Mouse (Mus musculus): ENCODE results near the gene Nox3.

DNA sequence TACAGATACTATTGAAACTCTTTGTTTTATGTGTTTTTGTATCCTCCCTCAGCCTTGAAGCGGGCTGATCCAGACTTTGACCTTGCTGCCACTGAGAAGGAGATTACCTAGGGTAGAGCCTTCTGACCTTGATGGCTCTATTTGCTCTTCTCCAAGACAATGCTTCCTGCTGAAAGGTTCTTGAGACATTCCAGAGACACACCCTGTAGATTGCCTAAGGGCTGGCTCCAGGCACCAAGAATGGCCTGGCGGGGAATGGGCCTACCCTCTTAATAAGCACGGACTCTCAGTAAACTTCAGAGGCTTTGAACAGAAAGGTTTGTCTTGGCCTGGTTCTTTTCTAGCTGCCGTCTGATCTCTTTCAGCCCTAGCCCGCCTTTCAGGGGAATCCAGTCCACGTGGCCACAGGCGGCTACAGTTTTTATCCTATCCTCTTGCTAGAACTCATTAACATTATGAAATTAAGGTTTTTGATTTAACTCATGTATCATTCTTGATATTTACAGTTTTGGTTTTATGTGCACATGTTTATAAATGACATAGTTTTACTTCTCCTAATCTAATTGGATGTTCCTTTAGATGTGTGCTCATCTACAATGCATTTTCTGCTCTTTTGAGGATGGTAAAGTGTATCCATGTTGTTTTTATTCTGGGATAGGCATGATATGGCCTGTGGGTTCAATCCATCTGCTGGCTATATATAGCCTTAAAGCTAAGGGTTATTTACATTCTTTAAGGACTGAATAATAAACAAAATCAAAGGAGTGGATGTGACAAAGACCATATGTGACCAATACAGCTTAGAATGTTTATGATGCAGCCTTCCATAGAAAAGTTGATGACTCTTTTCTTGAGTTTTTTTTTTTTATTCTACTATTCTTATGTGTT, 79.5 kb downstream of the Nox3 start:
- no peak for TF ChIP-seq HCFC1 (IDR thresholded peaks at IDR 0.05; ENCODE audit: borderline replicate concordance, insufficient read depth, low read length)
- no peak for TF ChIP-seq MAFK (IDR thresholded peaks at IDR 0.05; ENCODE audit: insufficient read depth, low read depth, low read length)
- peak; percentile 54; the same call in 1 of the 2 replicates for TF ChIP-seq CHD2 (IDR thresholded peaks at IDR 0.05; ENCODE audit: low read depth, low read length)
- no peak for TF ChIP-seq ZC3H11A (IDR thresholded peaks at IDR 0.05; ENCODE audit: borderline replicate concordance, low read depth, low read length)
- no peak for TF ChIP-seq ZNF384 (IDR thresholded peaks at IDR 0.05; ENCODE audit: low read depth, low read length)
